Mouse (Mus musculus): ENCODE measurements around the gene Hcar2.

Hcar2 gene

DNA sequence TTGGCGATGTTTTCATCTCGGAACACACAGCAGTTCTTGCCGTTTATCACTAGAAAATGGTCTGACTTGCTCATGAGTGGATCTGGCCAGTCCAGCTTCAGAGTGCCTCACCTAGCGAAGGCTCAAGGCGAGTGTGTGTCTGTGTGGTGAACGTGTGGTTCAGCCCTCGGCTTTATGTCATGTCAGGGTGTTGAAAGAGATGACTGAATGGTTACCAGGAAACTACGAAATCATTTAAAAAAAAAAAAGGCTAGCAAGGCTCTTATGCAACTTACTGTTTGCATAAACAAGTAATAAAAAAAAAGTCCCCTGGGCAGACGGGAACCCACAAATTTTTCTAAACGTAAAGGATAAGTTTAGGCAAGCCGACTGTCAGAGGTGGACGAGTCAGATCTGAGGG is at the start of gene Hcar2:
TSS of gene Hcar2 (minus strand) at position 135 of the 400 bp plus-strand sequence.
- no peak for DNase-seq (ENCODE audit: low read depth)

DNA sequence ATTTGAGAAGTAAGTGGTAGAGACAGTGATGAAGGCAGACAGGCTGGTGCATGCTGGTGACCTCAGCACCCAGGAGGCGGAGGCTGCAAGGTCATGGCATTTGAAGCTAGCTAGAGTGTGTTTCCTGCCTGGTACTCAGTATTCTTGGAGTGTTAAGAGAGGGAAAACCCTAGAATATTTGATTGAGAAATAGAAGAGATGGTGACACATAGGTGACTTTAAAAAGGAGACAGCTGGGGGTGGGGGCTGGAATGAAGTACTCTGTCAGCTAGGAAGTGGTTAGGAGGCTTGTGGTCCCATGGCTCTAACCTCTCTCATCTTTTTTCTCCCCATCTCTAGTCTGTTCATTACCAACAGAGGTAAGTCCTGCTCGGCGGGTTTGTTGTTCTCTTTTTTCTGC is 49.6 kb upstream of the Hcar2 start:
- DNase-seq (ENCODE audit: low read depth), result no peak

DNA sequence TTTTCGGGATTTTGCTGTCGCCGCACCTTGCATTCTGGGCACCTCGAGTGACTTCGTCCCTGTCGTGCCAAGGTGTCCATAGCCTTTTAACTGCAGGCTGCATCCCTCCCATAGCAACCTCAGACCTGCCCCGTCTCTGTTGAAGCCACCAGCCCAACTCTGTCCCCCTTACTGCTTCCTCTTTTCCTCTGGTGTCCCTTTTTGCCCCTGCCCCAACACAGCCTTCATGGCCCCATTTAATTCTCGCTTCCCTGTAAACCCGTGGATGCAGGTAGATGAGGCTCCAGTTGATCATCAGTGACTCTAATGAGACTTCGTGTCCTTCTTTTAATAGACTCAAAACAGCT is 42.3 kb upstream of the Hcar2 start:
- DNase-seq (ENCODE audit: low read depth), result no peak

DNA sequence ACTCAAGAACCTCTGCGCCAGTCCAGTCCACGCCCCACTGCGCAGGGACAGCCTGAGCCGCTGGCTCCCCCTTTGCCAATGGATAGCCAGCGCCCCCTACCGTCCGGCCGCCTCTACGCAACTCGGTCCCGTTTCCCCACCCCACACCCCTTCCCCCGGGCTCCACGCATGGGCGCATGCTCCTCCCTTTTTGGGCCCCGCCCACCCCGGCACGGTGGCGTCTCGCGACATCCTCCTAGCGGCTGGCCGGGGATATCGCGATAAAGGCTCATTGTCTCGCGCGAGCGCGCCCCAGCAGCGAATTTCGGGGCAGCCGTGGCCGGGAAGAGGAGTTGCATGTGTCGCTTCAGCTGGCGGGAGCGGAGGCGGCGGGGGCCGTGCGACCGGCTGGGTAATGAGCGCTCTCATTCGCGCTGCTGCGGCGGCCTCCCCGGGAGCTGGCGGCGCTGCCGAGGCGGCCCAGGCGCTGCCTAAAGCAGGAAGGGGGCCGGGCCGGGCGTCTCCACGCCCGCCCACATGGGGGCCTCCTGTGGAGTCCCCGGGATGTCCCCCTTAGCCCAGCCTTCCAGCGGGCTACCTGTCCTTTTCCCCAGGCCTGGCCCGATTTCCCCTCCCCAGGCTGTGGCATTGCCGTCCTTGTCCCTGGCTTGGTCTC is 41.8 kb upstream of the Hcar2 start, which contains the start of gene Denr:
TSS of gene Denr (plus strand) at position 200 of the 655 bp plus-strand sequence.
- DNase-seq (ENCODE audit: low read depth), result peak; percentile 90

DNA sequence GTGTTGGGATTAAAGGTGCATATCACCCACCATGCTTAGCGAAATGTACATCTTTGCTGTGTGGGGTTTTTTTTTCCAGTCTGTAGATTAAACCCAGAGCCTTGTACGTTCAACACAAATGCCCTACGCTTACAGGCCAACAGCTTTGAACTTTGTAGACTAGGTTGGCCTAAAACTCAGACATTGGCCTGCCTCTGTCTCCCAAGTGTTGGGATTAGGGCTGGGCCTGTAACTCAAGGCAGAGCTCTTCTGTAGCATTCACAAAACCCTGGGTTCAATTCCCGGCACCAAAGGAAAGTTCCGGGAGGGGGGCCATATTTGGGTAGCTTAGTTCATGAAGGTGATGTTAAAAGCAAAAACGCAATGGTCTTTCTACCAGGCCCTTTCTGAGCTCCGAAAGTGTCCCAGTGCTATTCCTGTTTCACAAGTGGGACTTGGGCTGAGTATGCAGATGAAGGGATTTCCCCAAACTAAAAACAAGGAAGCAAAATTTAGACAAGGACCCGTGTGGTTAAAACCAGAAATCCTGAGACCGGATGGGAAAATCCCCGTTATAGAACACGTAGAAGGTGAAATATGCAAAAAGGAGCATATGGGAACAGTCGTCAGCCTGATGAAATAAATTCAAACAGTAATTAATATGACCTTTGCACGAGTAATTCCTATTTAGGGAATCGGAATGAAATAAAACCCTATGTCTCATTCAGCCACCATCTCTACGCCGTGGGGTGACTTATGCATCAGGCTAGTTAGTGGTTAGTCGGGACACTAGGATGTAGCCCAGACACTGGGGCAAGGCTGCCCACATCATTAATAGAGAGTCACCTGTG is 41.1 kb upstream of the Hcar2 start:
- DNase-seq (ENCODE audit: low read depth), result no peak

DNA sequence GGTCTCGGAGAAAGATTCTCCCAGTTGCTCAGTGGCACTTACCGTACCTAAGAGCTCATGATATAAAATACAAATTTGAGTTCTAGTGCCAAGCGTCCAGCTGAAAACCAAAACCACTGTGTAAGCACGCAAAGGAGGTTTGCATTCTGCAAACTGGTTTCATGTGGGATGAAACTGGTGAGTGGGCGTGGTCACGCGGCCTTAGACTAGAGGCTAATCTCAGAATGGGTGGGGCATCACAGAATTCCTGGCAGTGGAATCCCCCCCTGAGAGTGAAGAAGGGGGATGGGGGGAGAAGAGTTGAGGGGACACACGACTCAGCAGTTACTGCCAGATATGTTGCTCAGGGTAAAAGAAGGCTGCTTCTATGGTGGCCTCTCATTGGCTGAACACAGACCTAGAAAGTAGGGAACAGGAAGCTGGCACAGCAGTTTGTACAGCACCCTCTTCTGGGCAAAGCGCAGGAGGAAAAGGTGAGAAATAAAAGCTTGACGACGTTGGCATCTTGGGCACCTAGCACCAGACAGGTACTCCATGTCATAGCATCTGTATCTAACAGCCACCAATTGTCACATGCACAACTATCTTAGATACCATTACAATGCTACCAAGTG is 38.9 kb upstream of the Hcar2 start:
- DNase-seq (ENCODE audit: low read depth), result no peak

DNA sequence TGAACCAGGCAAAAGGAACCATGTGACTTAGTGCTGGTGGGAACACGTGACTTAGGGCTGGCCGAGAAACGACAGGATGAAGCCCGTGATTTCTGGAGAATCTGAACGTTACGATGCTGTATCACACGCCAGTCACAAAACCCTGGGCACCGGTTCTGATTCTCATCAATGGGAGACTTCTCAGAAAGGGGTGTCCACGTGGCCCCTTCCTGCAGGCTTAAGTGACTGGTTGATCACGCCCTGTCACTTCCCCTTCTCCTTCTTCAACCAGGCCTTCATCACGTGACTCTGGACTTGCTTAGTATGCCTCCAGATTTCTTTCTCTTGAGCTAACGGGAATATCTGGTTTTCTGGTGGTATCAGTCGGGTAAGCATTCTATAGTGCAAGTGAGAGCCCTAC is 32.1 kb upstream of the Hcar2 start:
- no peak for DNase-seq (ENCODE audit: low read depth)

DNA sequence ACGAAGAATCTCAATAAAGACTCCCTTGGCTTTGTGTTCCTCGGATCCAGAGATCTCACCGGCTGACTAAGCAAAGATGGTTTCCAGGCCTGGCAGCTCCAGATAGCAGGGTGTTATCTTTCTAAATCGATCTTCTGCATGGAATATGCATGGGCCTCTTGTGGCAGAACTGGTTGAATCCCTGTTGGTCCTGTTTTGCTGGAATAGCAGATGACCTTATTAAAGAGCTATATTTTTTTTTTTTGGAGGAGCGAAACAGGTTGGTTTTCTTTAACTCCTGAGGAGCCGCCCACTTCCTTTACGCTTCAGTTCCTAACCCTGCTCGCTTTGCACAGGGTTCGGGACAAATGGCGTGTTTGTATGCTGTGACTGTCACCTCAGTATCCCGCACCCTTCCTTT is 31.1 kb upstream of the Hcar2 start:
- DNase-seq (ENCODE audit: low read depth), result no peak

DNA sequence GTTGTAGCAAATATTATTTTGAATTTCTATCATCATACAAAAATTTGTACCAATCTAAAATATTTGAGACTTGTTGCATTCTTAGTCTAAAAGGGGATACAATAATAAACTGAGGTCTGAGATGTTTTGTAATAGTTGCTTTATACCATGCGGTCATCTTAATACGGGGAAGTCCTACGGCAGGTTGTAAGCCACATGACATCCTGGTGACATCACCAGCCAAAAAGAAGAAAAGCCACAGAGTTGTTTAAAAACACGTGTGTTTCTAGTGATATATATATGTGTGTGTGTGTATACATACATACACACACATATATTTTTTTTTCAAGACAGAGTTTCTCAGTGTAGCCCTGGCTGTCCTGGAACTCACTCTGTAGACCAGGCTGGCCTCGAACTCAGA is 28.2 kb upstream of the Hcar2 start:
- DNase-seq (ENCODE audit: low read depth), result no peak

DNA sequence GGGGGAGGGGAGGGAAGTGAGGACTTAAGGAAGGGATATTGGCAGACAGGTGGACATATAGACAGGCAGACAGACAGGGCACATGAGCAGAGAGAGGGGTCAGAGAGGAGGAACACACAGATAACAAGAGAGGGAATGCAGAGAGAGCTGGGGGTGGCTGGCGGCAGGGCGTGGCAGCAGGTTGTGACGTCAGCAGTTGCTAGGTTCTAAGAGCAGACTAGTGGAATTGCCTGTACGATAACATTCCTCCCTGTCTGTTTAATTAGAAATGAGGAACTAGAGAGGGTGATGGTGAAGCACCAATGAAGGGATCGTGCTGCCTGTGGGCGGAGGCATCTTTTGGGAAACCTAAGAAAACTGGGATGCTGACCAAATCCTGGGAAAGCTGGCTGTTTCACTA is 26.4 kb upstream of the Hcar2 start:
- DNase-seq (ENCODE audit: low read depth), result no peak

DNA sequence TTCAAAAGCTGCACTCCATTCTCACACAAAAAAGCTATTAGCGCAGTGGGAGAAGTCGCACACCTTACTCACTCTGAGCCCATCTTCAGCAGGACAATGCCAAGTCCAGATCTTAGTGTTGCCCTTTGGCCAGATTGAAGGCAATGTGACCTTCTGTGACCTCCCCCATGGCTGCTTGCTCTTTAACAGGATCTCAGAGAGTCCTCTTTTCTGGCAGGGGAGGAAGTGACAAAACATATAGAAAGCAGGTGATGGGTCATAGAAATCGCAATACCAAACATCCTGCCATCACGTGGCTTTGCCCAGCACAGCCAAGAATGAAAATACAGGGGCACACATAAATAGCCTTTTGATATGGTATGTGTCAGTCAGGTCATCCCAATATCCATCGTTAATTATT is 25.7 kb upstream of the Hcar2 start:
- no peak for DNase-seq (ENCODE audit: low read depth)

DNA sequence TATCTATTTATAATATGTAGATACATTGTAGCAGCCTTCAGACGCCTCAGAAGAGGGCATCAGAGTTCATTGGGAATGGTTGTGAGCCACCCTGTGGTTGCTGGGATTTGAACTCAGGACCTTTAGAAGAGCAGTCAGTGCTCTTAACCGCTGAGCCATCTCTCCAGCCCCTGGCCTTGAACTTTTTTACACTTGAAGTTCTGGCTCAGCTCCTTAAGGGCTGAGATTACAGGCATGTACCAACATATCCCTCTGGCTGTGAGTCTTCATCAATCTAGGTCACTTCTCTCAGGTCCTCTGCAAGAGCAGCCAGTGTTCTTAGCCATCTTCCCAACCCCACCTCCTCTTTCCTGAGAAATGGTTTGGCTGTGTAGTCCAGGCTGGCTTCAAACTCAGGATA is 25.0 kb upstream of the Hcar2 start:
- no peak for DNase-seq (ENCODE audit: low read depth)

DNA sequence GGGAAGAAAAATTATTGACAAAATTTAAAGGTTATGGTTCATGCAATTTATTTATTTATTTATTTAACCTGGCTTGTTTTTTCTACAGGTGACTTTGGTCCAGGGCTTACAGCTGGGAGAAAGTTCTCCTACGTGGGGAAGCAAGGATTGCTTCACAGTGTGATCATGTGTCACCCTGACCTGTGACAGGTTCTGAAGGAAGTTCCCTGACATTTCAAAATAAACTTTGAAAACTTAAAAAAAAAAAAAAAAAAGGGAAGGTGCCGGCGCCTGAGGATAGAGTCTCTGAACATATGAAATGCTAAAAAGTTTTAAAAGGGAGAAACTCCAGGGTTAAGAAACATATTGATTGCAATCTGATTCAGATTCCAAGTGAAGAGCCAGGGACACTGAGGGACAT is 21.1 kb upstream of the Hcar2 start:
- DNase-seq (ENCODE audit: low read depth), result no peak

DNA sequence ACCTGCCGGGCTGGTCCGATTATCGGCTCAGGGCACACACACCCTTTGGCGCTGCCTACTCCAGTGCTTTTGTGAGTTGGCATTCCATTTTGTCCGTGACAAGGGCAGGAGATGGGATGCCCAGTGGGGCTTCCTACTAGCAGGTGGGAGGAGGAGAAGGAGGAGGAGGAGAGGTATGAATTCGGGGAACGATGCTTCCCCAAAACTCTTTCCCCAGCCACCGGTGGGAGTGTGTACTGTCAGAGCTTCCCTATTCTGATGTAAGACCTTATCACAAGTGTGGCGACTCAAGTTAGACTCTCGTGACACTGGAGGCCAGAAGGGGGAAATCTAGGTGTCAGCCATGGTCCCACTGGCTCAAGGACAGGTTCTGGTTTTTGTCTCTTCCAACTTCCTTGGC is 19.0 kb upstream of the Hcar2 start:
- DNase-seq (ENCODE audit: low read depth), result no peak

DNA sequence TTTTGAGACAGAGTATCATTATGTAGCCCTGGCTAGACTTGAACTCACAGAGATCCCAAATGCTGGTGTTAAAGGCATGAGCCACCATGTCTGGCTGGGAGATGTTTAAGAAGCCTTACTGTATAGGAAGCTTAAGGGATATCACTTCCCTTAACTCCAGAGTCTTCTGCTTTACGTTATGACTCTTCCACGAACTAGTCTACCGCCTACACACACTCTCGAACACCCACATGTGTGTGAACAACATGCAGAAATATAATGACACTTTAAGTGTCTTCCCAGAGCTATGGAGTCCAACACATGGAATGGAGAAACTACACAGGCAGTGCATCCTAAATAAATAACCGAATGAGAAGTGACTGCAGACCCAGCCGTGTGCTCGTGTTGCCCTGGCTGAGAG is 18.6 kb upstream of the Hcar2 start:
- DNase-seq (ENCODE audit: low read depth), result no peak

DNA sequence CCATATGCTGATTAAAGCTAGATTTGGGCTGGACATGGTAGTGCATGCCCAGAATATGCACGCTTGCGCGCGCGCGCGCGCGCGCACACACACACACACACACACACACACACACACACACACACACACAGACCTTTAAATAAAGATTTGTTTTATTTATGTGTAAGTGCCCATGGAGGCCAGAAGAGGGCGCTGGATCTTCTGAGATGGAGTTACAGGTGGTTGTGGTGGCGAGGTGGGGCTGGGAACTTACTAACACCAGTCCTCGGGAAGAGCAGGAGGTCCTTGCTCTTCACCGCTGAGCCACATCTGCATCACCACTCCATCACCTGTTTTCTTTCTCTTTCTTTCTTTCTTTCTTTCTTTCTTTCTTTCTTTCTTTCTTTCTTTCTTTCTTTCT is 15.5 kb upstream of the Hcar2 start:
- no peak for DNase-seq (ENCODE audit: low read depth)

DNA sequence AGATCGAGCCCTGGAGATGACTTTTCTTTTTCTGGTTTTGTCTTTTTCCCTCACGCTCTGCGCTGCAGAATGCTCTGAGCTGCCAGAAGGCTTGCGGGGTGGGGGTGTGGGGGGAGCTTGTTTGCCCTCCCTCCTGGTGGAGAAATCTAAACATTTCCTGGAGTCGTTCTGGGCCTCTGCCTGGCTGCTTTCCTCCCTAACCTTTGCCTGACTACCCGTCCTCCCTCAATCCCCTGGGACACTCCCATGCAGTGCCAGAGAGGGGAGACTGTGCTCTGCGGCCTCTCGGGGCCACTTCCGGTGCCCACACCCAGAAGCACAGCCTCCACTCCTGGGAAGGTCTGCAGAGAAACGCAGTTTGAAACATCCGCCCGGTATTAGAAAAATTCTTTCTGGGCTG is 14.6 kb upstream of the Hcar2 start, which contains the start of gene Hcar1:
TSS of gene Hcar1 (minus strand) at position 93 of the 400 bp plus-strand sequence.
- no peak for DNase-seq (ENCODE audit: low read depth)

DNA sequence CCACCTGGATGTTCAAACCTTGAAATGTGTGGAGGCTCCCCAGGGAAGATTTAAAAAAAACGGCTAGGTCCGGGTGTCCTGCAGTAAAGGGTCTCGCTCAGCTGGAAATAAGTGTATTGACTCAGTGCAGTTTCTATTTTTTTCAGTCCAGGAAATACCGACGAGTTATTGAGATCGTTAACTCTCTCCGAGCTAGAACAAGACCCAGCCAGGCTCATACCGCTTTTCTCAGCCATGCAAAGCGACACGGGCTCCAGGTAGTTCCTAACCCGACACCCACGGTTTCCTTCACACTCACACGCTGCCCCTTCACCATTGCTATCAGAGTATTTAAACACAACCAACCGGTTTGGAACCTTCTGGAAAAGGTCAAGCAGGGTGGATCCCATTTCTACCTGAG is 12.8 kb upstream of the Hcar2 start:
- no peak for DNase-seq (ENCODE audit: low read depth)

DNA sequence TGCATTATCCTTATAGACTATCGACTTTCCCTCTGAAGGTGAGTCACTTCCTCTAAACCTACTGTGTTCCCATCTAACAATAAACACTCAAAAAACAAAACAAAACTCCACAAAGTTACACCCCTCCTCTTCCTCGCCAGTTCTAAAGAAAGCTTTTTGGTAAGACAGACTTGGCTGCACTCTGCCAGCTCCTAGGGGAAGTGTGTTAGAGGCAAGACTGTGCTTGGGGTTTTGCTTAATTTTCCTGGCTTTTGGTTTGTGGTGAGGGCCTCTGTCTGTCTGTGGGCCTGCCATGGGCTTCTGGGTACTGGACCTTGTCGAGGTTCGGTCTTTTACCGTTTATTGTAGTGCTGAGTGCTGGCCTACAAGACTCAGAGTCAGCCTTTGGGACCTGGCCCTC is 8.9 kb upstream of the Hcar2 start:
- no peak for DNase-seq (ENCODE audit: low read depth)

DNA sequence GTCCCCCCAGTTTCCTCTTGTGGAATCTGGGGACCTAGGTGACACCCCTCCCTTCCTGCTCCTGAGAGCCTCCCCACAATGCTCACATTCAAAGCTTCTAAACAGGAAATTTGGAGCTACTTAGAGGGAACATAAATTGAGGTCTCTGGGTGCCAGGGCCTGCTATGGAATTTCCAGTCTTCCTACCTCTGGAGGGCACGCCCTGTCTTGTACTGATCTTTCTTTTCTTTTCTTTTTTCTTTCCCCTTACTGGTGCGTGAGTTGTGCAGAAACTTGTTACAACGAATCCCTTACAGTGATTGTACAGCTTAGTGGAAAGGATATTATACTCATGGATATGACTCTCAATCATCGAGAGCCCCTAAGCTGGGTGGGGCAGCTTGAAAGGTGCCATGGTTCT is 4.3 kb upstream of the Hcar2 start:
- no peak for DNase-seq (ENCODE audit: low read depth)

DNA sequence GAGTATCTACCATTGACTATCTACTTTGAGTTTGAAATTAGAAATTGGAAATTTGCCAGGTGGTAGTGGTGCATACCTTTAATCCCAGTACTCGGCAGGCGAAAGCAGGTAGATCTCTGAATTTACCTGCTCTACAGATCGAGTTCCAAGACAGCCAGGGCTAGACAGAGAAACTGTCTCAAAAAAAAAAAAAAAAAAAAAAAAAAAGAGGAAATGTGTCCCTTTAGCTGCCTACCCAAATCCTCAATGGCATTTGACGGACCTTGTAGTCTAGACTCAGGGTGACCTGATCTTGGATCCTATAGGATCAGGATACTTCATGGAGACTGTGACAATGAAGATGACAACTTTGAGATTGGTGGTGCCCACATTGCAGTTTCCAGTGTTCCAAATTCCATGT is 1.2 kb upstream of the Hcar2 start:
- DNase-seq (ENCODE audit: low read depth), result no peak

DNA sequence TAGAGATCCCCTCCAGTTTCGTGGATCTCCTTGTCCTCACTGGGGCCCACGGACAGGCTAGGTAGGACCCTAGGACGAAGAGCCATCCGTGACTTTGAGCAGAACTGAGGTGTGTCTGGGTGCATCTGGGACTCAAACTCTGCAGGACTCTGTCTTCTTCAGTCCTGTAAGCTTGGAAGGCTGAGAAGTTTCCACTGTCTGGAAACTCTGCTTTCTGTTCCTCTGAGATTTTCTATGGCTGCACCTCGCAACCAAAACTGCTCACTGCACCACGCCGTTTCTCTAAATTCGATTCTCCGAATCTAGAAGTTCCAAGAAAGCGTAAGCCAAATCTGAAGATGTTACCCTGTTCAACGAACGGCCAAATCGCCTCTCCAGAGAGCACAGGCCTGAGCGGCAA is 1.4 kb downstream of the Hcar2 start:
- no peak for DNase-seq (ENCODE audit: low read depth)

All from fibroblast of lung, adult 2 months (primary cell).